ENCODE assay signal across 17 mouse cellular contexts in genomic region chr14:74798063-74798890, GRCm38 (mm10).
A peak's percentile ranks its signal among the peaks of the same experiment; 100 is the strongest.
DNase-seq lines count a peak whose midpoint lies in the region; ATAC-seq and TF ChIP-seq lines count a peak whose summit lies in the region.
"Had no signal": no experiment of that assay in that cellular context is flagged by ENCODE, and none has a peak within 500 bp of the region (broad histone marks: within the 10 kb centered on the region; RNA-seq: fewer than 3 reads in every experiment).

No protein-coding gene starts in this region.

- no peak overlapping the region for H3K4me2 ChIP-seq in forebrain, embryonic 11.5 days (ENCODE audit: low read depth, low read length, severe bottlenecking)
- no peak overlapping the region for H3K4me2 ChIP-seq in forebrain, postnatal 0 days (ENCODE audit: low read depth)
- H3K4me2 ChIP-seq in neural tube, embryonic 12.5 days (replicated peaks): peak overlapping the region; percentile 21
- H3K4me2 ChIP-seq: embryonic facial prominence, embryonic 13.5 days; heart, embryonic 15.5 days; stomach, embryonic 15.5 days had no signal

- no peaks in the 10 kb centered on the region; the same call in 1 of the 2 replicates for H3K9me3 ChIP-seq in forebrain, embryonic 11.5 days (ENCODE audit: control insufficient read depth, low read length)
- H3K9me3 ChIP-seq in forebrain, embryonic 10.5 days: peaks cover 5% of the 10 kb centered on the region; the same call in 1 of the 2 replicates
- H3K9me3 ChIP-seq in forebrain, postnatal 0 days (ENCODE audit: low read length): no peaks in the 10 kb centered on the region
- H3K9me3 ChIP-seq in neural tube, embryonic 12.5 days: peaks cover 5% of the 10 kb centered on the region; the same call in 1 of the 2 replicates
- H3K9me3 ChIP-seq: stomach, embryonic 15.5 days had no signal

- H3K4me3 ChIP-seq in forebrain, embryonic 11.5 days (ENCODE audit: low read depth, low read length): no peak overlapping the region
- no peak overlapping the region for H3K4me3 ChIP-seq in forebrain, embryonic 10.5 days
- H3K4me3 ChIP-seq in forebrain, postnatal 0 days (ENCODE audit: low read depth, low read length): no peak overlapping the region
- no peak overlapping the region for H3K4me3 ChIP-seq in macrophage (ENCODE audit: inconsistent target)
- H3K4me3 ChIP-seq in neural tube, embryonic 12.5 days: no peak overlapping the region
- H3K4me3 ChIP-seq in heart, adult 2 months: no peak overlapping the region
- H3K4me3 ChIP-seq: embryonic facial prominence, embryonic 13.5 days; heart, embryonic 15.5 days; megakaryocyte, embryonic 14.5 days; stomach, embryonic 15.5 days had no signal

- no peaks in the 10 kb centered on the region for H3K27me3 ChIP-seq in forebrain, embryonic 11.5 days (ENCODE audit: control insufficient read depth, insufficient read depth, low read length)
- no peaks in the 10 kb centered on the region for H3K27me3 ChIP-seq in forebrain, embryonic 10.5 days (ENCODE audit: poor library complexity, severe bottlenecking)
- no peaks in the 10 kb centered on the region for H3K27me3 ChIP-seq in forebrain, postnatal 0 days (ENCODE audit: insufficient read depth, low read length)
- H3K27me3 ChIP-seq in neural tube, embryonic 12.5 days (replicated peaks): no peaks in the 10 kb centered on the region
- H3K27me3 ChIP-seq in heart, adult 2 months (ENCODE audit: control insufficient read depth, insufficient read depth, low read length): no peaks in the 10 kb centered on the region
- H3K27me3 ChIP-seq: CH12.LX; embryonic facial prominence, embryonic 13.5 days; heart, embryonic 15.5 days; megakaryocyte, embryonic 14.5 days; stomach, embryonic 15.5 days had no signal

- no peak for TF ChIP-seq POLR2A in heart, adult 2 months (IDR thresholded peaks at IDR 0.05; ENCODE audit: insufficient read depth, low read depth, low read length)

- ATAC-seq in forebrain, embryonic 11.5 days (replicated peaks; ENCODE audit: low FRiP score): 0 out of 2 replicates have a peak, but pooled peaks have one; percentile 46
- ATAC-seq in forebrain, postnatal 0 days: peak; percentile 88
- peak; percentile 95 for ATAC-seq in neural tube, embryonic 12.5 days (ENCODE audit: low FRiP score, low read depth)

- DNase-seq in forebrain, embryonic 11.5 days (ENCODE audit: low spot score): no peak
- no peak for DNase-seq in forebrain, embryonic 10.5 days (ENCODE audit: extremely low spot score, low spot score)
- peak; percentile 54 for DNase-seq in forebrain, postnatal 0 days
- no peak for DNase-seq in adrenal gland, adult 2 months
- DNase-seq in embryo, embryonic 9.5 days (ENCODE audit: extremely low spot score): no peak
- no peak for DNase-seq in heart, adult 2 months
- DNase-seq: cerebellum, postnatal 36 days; liver; lung, adult 2 months; thymus, postnatal 25 days had no signal

- no peaks in the 10 kb centered on the region for H3K4me1 ChIP-seq in forebrain, embryonic 11.5 days (replicated peaks; ENCODE audit: control insufficient read depth, insufficient read depth, low read length)
- peaks cover 10% of the 10 kb centered on the region; the same call in 1 of the 2 replicates for H3K4me1 ChIP-seq in forebrain, embryonic 10.5 days
- H3K4me1 ChIP-seq in forebrain, postnatal 0 days (ENCODE audit: insufficient read depth): 0 out of 2 replicates have a peak, but pooled peaks cover 11% of the 10 kb centered on the region
- H3K4me1 ChIP-seq in neural tube, embryonic 12.5 days: peaks cover 19% of the 10 kb centered on the region
- peaks cover 2% of the 10 kb centered on the region; the same call in 1 of the 2 replicates for H3K4me1 ChIP-seq in heart, adult 2 months (ENCODE audit: control insufficient read depth, insufficient read depth, low read length)
- H3K4me1 ChIP-seq: embryonic facial prominence, embryonic 13.5 days; stomach, embryonic 15.5 days had no signal

- intact Hi-C loops in heart, adult 2 months (cut with DNase I): no loop called here

- no peak for TF ChIP-seq CTCF in forebrain, postnatal 0 days (IDR thresholded peaks at IDR 0.05; ENCODE audit: low read depth)
- TF ChIP-seq CTCF in heart, adult 2 months (IDR thresholded peaks at IDR 0.05): no peak

- 72% methylated on average over 16 of the region's 16 CpGs for WGBS in forebrain, embryonic 11.5 days
- 81% methylated on average over 16 of the region's 16 CpGs for WGBS in forebrain, embryonic 10.5 days
- 41% methylated on average over 16 of the region's 16 CpGs for WGBS in forebrain, postnatal 0 days
- WGBS in macrophage (ENCODE audit: missing documents): 94% methylated on average over 16 of the region's 16 CpGs
- WGBS in neural tube, embryonic 12.5 days: 46% methylated on average over 16 of the region's 16 CpGs
- WGBS in heart, adult 2 months: 95% methylated on average over 16 of the region's 16 CpGs

- no peaks in the 10 kb centered on the region for H3K36me3 ChIP-seq in forebrain, embryonic 11.5 days (ENCODE audit: control insufficient read depth, insufficient read depth, low read length)
- H3K36me3 ChIP-seq in forebrain, embryonic 10.5 days (replicated peaks): peaks cover 28% of the 10 kb centered on the region
- H3K36me3 ChIP-seq in forebrain, postnatal 0 days (ENCODE audit: insufficient read depth): 0 out of 2 replicates have a peak, but pooled peaks cover 8% of the 10 kb centered on the region
- H3K36me3 ChIP-seq in macrophage (ENCODE audit: inconsistent target): peaks cover 62% of the 10 kb centered on the region
- H3K36me3 ChIP-seq in neural tube, embryonic 12.5 days: peaks cover 19% of the 10 kb centered on the region
- peaks cover 5% of the 10 kb centered on the region for H3K36me3 ChIP-seq in heart, adult 2 months (ENCODE audit: control insufficient read depth, insufficient read depth, low read length)

- TF ChIP-seq EP300 in heart, adult 2 months (IDR thresholded peaks at IDR 0.05; ENCODE audit: insufficient read depth, low read depth, low read length): no peak

- H3K79me2 ChIP-seq in macrophage (ENCODE audit: inconsistent target): no peaks in the 10 kb centered on the region
- no peaks in the 10 kb centered on the region; the same call in 1 of the 2 replicates for H3K79me2 ChIP-seq in heart, adult 2 months (replicated peaks; ENCODE audit: control insufficient read depth, insufficient read depth, low read length)

- no peak overlapping the region for H3K9ac ChIP-seq in forebrain, embryonic 11.5 days (ENCODE audit: low read length)
- no peak overlapping the region for H3K9ac ChIP-seq in forebrain, postnatal 0 days
- no peak overlapping the region for H3K9ac ChIP-seq in neural tube, embryonic 12.5 days
- no peak overlapping the region for H3K9ac ChIP-seq in heart, adult 2 months (ENCODE audit: low read depth, low read length)
- H3K9ac ChIP-seq: embryonic facial prominence, embryonic 13.5 days; heart, embryonic 15.5 days; stomach, embryonic 15.5 days had no signal

- H3K27ac ChIP-seq in forebrain, embryonic 11.5 days (ENCODE audit: low read depth, low read length): no peak overlapping the region
- no peak overlapping the region for H3K27ac ChIP-seq in forebrain, embryonic 10.5 days
- H3K27ac ChIP-seq in forebrain, postnatal 0 days (ENCODE audit: low read depth, low read length): peak overlapping the region; percentile 57; the same call in 1 of the 2 replicates
- H3K27ac ChIP-seq in macrophage: peak overlapping the region; percentile 51
- H3K27ac ChIP-seq in neural tube, embryonic 12.5 days: peak overlapping the region; percentile 37; the same call in 1 of the 2 replicates
- H3K27ac ChIP-seq in heart, adult 2 months: no peak overlapping the region
- H3K27ac ChIP-seq: embryonic facial prominence, embryonic 13.5 days; heart, embryonic 15.5 days; stomach, embryonic 15.5 days had no signal

Comparison
In these comparisons a context has a peak if more than half of its experiments do, and no peak if none do; other contexts are left out.
1. H3K27ac ChIP-seq: peak in forebrain, postnatal 0 days (single experiment), macrophage (single experiment) and neural tube, embryonic 12.5 days (single experiment); none in forebrain, embryonic 11.5 days (single experiment), forebrain, embryonic 10.5 days (single experiment) and heart, adult 2 months (single experiment).
2. Peak in every context shown above with its lines, with median percentiles within 50 percentile points of each other: ATAC-seq.